Mouse (Mus musculus): ENCODE data around the gene Cbx5. TPM values are rescaled to one million over a fixed set of nuclear protein-coding genes. Genes with fewer than 3 reads are reported as not detected.

Gene Cbx5
- total RNA-seq, 1 experiment: 226 TPM

DNA sequence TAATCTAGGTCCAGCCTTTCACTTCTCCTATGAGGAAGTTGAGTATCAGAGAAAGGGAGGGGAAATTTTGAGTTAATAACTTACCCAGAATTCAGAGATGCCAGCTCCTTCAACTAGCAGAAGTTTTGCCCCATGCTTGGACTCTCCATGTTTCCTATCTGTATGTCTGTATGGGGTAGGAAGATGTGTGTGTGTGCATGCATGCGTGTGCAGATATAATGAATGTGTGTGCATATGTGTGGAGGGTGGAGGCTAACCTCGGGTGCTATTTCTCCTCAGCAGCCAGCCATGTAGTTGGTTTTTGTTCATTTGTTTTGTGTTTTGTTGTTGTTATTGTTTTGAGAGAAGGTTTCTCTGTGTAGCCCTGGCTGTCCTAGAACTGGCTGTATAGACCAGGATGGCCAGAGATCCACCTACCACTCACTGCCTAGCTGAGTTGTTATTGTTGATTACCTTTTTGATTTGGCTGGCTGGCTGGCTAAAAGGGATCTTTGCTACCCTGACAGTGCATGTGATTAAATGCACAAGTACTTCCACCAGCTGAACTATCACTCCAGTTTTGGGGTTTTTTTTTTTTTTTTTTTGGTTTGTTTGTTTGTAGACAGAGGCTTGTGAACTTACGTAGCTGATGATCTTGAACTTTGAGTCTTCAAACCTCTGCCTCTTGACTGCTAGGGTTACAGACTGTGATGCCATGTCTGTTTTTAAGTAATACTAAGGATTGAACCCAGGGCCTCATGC, 42.0 kb upstream of the Cbx5 start:
- in situ Hi-C loops (cut with MboI; ENCODE audit: low sequenced_read_pairs in 2 of 2, unreplicated experiment in 2 of 2): no loop called here

GRCm38 (mm10) chr15:103280817-103281464, 41.3 kb upstream of the Cbx5 start:
- DNase-seq (ENCODE audit: low read depth, low spot score): no peak
- in situ Hi-C loops (cut with MboI; ENCODE audit: low sequenced_read_pairs in 2 of 2, unreplicated experiment in 2 of 2): no loop called here

More for the DNA sequence above, 42.0 kb upstream of the Cbx5 start:
- no peaks in the 10 kb centered on the region for H3K4me1 ChIP-seq (ENCODE audit: control insufficient read depth in 2 of 2, insufficient read depth in 2 of 2, low read length in 2 of 2, poor library complexity in 1 of 2)
- no peak for DNase-seq (ENCODE audit: low read depth, low spot score)
- H3K4me3 ChIP-seq (ENCODE audit: insufficient read depth in 1 of 2, low read depth in 1 of 2, low read length in 2 of 2, poor library complexity in 1 of 2, severe bottlenecking in 1 of 2): no peak overlapping the region
- H3K36me3 ChIP-seq (ENCODE audit: control insufficient read depth, insufficient read depth, low read length, poor library complexity, severe bottlenecking): no peaks in the 10 kb centered on the region
- H3K27ac ChIP-seq (ENCODE audit: insufficient read depth, low read depth, low read length, poor library complexity, severe bottlenecking): no peak overlapping the region
- no peaks in the 10 kb centered on the region; the same call in 1 of the 2 replicates for H3K9me3 ChIP-seq (ENCODE audit: control insufficient read depth, insufficient read depth, low read depth, low read length)
- TF ChIP-seq HCFC1 (IDR thresholded peaks at IDR 0.05; ENCODE audit: borderline replicate concordance, insufficient read depth, low read length): no peak
- TF ChIP-seq CHD2 (IDR thresholded peaks at IDR 0.05; ENCODE audit: low read depth, low read length): no peak
- TF ChIP-seq MAFK (IDR thresholded peaks at IDR 0.05; ENCODE audit: insufficient read depth, low read depth, low read length): no peak
- TF ChIP-seq ZC3H11A (IDR thresholded peaks at IDR 0.05; ENCODE audit: borderline replicate concordance, low read depth, low read length): no peak
- TF ChIP-seq ZNF384 (IDR thresholded peaks at IDR 0.05; ENCODE audit: low read depth, low read length): no peak
- no peak overlapping the region for H3K9ac ChIP-seq (ENCODE audit: insufficient read depth, low read depth, low read length, poor library complexity, severe bottlenecking)

DNA sequence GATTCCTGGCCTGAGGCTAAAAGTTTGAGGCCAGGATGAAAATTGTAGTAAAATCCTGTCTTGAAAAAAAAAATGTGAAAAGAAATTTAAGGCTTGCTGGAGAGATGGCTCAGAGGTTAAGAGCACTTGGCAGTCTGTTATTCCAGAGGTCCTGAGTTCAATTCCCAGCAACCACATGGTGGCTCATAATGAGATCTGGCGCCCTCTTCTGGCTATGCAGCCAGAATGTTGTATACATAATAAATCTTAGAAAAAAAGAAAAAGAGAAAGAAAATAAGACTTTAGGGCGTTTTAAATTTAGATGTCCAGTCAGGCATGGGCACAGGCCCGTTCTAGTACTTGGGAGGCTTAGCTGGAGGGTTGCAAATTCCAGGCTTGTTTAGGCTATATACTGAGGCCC, 40.1 kb upstream of the Cbx5 start:
- H3K4me3 ChIP-seq (ENCODE audit: insufficient read depth in 1 of 2, low read depth in 1 of 2, low read length in 2 of 2, poor library complexity in 1 of 2, severe bottlenecking in 1 of 2): no peak overlapping the region
- DNase-seq (ENCODE audit: low read depth, low spot score): no peak
- no peak overlapping the region for H3K9ac ChIP-seq (ENCODE audit: insufficient read depth, low read depth, low read length, poor library complexity, severe bottlenecking)
- H3K36me3 ChIP-seq (ENCODE audit: control insufficient read depth, insufficient read depth, low read length, poor library complexity, severe bottlenecking): no peaks in the 10 kb centered on the region
- no peak overlapping the region for H3K27ac ChIP-seq (ENCODE audit: insufficient read depth, low read depth, low read length, poor library complexity, severe bottlenecking)
- H3K9me3 ChIP-seq (ENCODE audit: control insufficient read depth, insufficient read depth, low read depth, low read length): no peaks in the 10 kb centered on the region
- in situ Hi-C loops (cut with MboI; ENCODE audit: low sequenced_read_pairs in 2 of 2, unreplicated experiment in 2 of 2): no loop called here
- TF ChIP-seq ZNF384 (IDR thresholded peaks at IDR 0.05; ENCODE audit: low read depth, low read length) (peak; percentile 62; the same call in 1 of the 2 replicates), CHD2 (IDR thresholded peaks at IDR 0.05; ENCODE audit: low read depth, low read length) (no peak)
- H3K4me1 ChIP-seq (ENCODE audit: control insufficient read depth in 2 of 2, insufficient read depth in 2 of 2, low read length in 2 of 2, poor library complexity in 1 of 2): no peaks in the 10 kb centered on the region

More at GRCm38 (mm10) chr15:103280817-103281464, 41.3 kb upstream of the Cbx5 start:
- Histone ChIP-seq H3K27ac (ENCODE audit: insufficient read depth, low read depth, low read length, poor library complexity, severe bottlenecking) (no peak overlapping the region), H3K4me1 (ENCODE audit: control insufficient read depth in 2 of 2, insufficient read depth in 2 of 2, low read length in 2 of 2, poor library complexity in 1 of 2) (no peaks in the 10 kb centered on the region), H3K9me3 (ENCODE audit: control insufficient read depth, insufficient read depth, low read depth, low read length) (no peaks in the 10 kb centered on the region; the same call in 1 of the 2 replicates), H3K36me3 (ENCODE audit: control insufficient read depth, insufficient read depth, low read length, poor library complexity, severe bottlenecking) (no peaks in the 10 kb centered on the region), H3K9ac (ENCODE audit: insufficient read depth, low read depth, low read length, poor library complexity, severe bottlenecking) (no peak overlapping the region), H3K4me3 (ENCODE audit: insufficient read depth in 1 of 2, low read depth in 1 of 2, low read length in 2 of 2, poor library complexity in 1 of 2, severe bottlenecking in 1 of 2) (no peak overlapping the region)
- TF ChIP-seq HCFC1 (IDR thresholded peaks at IDR 0.05; ENCODE audit: borderline replicate concordance, insufficient read depth, low read length) (no peak), CHD2 (IDR thresholded peaks at IDR 0.05; ENCODE audit: low read depth, low read length) (no peak)

- TF ChIP-seq ZC3H11A (IDR thresholded peaks at IDR 0.05; ENCODE audit: borderline replicate concordance, low read depth, low read length): no peak
- TF ChIP-seq CHD2 (IDR thresholded peaks at IDR 0.05; ENCODE audit: low read depth, low read length): no peak
- no peak for TF ChIP-seq MAFK (IDR thresholded peaks at IDR 0.05; ENCODE audit: insufficient read depth, low read depth, low read length)
- TF ChIP-seq HCFC1 (IDR thresholded peaks at IDR 0.05; ENCODE audit: borderline replicate concordance, insufficient read depth, low read length): no peak
- TF ChIP-seq ZNF384 (IDR thresholded peaks at IDR 0.05; ENCODE audit: low read depth, low read length): no peak
- DNase-seq (ENCODE audit: low read depth, low spot score): no peak
- no peaks in the 10 kb centered on the region; the same call in 1 of the 2 replicates for H3K9me3 ChIP-seq (ENCODE audit: control insufficient read depth, insufficient read depth, low read depth, low read length)
- in situ Hi-C loops (cut with MboI; ENCODE audit: low sequenced_read_pairs in 2 of 2, unreplicated experiment in 2 of 2): no loop called here
- 0 out of 4 replicates have a peak, but pooled peaks cover 0 to 2% of the 10 kb centered on the region in 2 experiments for H3K4me1 ChIP-seq (ENCODE audit: control insufficient read depth in 2 of 2, insufficient read depth in 2 of 2, low read length in 2 of 2, poor library complexity in 1 of 2)
- H3K36me3 ChIP-seq (ENCODE audit: control insufficient read depth, insufficient read depth, low read length, poor library complexity, severe bottlenecking): no peaks in the 10 kb centered on the region
- no peak overlapping the region; the same call in 1 of the 2 replicates for H3K9ac ChIP-seq (ENCODE audit: insufficient read depth, low read depth, low read length, poor library complexity, severe bottlenecking)
- H3K27ac ChIP-seq (ENCODE audit: insufficient read depth, low read depth, low read length, poor library complexity, severe bottlenecking): no peak overlapping the region
- no peak overlapping the region for H3K4me3 ChIP-seq (ENCODE audit: insufficient read depth in 1 of 2, low read depth in 1 of 2, low read length in 2 of 2, poor library complexity in 1 of 2, severe bottlenecking in 1 of 2)
These were observed 38.3 kb upstream of the Cbx5 start for GRCm38 (mm10) chr15:103277949-103278348.

Measured in ES-E14 (cell line).